Mouse (Mus musculus) CH12.LX (cell line): ENCODE measurements around the gene Pbld1. TPM values are rescaled to one million over a fixed set of nuclear protein-coding genes. Genes with fewer than 3 reads are reported as not detected.
A peak's percentile ranks its signal among the peaks of the same experiment; 100 is the strongest.

Source experiments
- DNase-seq: peaks from one replicate; pipeline ENCODE4 v3.0.0-alpha.2; 2013; ENCODE audit errors: extremely low read depth
- H3K27ac ChIP-seq: 2 replicates; pipeline ENCODE4 v1.5.1; 2012; ENCODE audit warnings: low read depth, mild to moderate bottlenecking, control low read depth, moderate library complexity; ENCODE audit not compliant: insufficient read depth
- H3K27me3 ChIP-seq: replicated peaks from 2 replicates; pipeline ENCODE3; 2012; ENCODE audit warnings: inconsistent platforms
- H3K36me3 ChIP-seq, 2 experiments: replicated peaks in 1 of 2; 2 replicates each; pipeline versions ENCODE3 to v1.6.1; 2012; ENCODE audit warnings: inconsistent platforms in 1 of 2, low read length in 1 of 2, mild to moderate bottlenecking in 1 of 2, mixed read lengths in 1 of 2, moderate library complexity in 1 of 2; ENCODE audit not compliant: control insufficient read depth in 1 of 2, insufficient read depth in 1 of 2
- H3K4me1 ChIP-seq, 2 experiments: 2 replicates each; pipeline ENCODE4 v1.6.1; 2012; ENCODE audit warnings: inconsistent platforms in 1 of 2, moderate library complexity in 1 of 2; ENCODE audit not compliant: insufficient read depth in 2 of 2, control insufficient read depth in 1 of 2
- H3K4me2 ChIP-seq: 2 replicates; pipeline ENCODE4 v1.6.1; 2012; ENCODE audit warnings: low read depth, mild to moderate bottlenecking, control low read depth; ENCODE audit not compliant: poor library complexity, insufficient read depth, severe bottlenecking
- H3K4me3 ChIP-seq, 3 experiments: fragments of 150-350 bp in 1 of 3; sonication (generic) in 1 of 3; replicated peaks in 1 of 3; 2 replicates each; pipeline versions ENCODE3 to v1.5.1; 2011 to 2012; ENCODE audit warnings: low read depth in 2 of 3, low read length in 2 of 3, mild to moderate bottlenecking in 2 of 3, moderate library complexity in 2 of 3, control low read depth in 1 of 3, improper control_type of control experiment in 1 of 3, inconsistent platforms in 1 of 3, mixed read lengths in 1 of 3; ENCODE audit not compliant: poor library complexity in 1 of 3
- H3K79me2 ChIP-seq: replicated peaks from 2 replicates; pipeline ENCODE4 v1.6.1; 2012; ENCODE audit warnings: mild to moderate bottlenecking, moderate library complexity; ENCODE audit not compliant: control insufficient read depth, poor library complexity, insufficient read depth, severe bottlenecking; ENCODE audit errors: extremely low read depth
- H3K9ac ChIP-seq: 2 replicates; pipeline ENCODE4 v1.6.1; 2012; ENCODE audit warnings: low read depth, mild to moderate bottlenecking, control low read depth, moderate library complexity; ENCODE audit not compliant: insufficient read depth
- H3K9me3 ChIP-seq: replicated peaks from 2 replicates; pipeline ENCODE3; 2012; ENCODE audit warnings: low read length, inconsistent platforms, mixed read lengths
- BHLHE40 ChIP-seq: IDR thresholded peaks from 2 replicates; pipeline ENCODE4 v1.6.1; 2011; ENCODE audit warnings: mild to moderate bottlenecking, low read depth, low read length, improper control_type of control experiment
- CHD2 ChIP-seq: IDR thresholded peaks from 2 replicates; pipeline ENCODE4 v1.6.1; 2011; ENCODE audit warnings: low read length, improper control_type of control experiment
- CTCF ChIP-seq, 2 experiments: IDR thresholded peaks in 1 of 2; conservative IDR thresholded peaks in 1 of 2; 2 replicates each; pipeline ENCODE4 v1.5.1; 2011 to 2012; ENCODE audit warnings: low read depth in 2 of 2, low read length in 2 of 2, improper control_type of control experiment in 1 of 2, inconsistent platforms in 1 of 2, mild to moderate bottlenecking in 1 of 2, moderate library complexity in 1 of 2
- EP300 ChIP-seq: IDR thresholded peaks from 2 replicates; pipeline ENCODE4 v1.6.1; 2011; ENCODE audit warnings: low read length, improper control_type of control experiment
- IRF4 ChIP-seq: IDR thresholded peaks from 2 replicates; pipeline ENCODE4 v1.6.1; 2014; ENCODE audit warnings: low read depth, mild to moderate bottlenecking, inconsistent platforms, low read length, improper control_type of control experiment
- JUND ChIP-seq: conservative IDR thresholded peaks from 2 replicates; pipeline ENCODE4 v1.6.1; 2011; ENCODE audit warnings: low read depth, low read length, improper control_type of control experiment
- MAFK ChIP-seq: IDR thresholded peaks from 2 replicates; pipeline ENCODE4 v1.6.1; 2011; ENCODE audit warnings: low read length, improper control_type of control experiment; ENCODE audit not compliant: insufficient replicate concordance
- MAX ChIP-seq: IDR thresholded peaks from 2 replicates; pipeline ENCODE4 v1.6.1; 2011; ENCODE audit warnings: low read length, improper control_type of control experiment
- MEF2A ChIP-seq: IDR thresholded peaks from 2 replicates; pipeline ENCODE4 v1.6.1; 2014; ENCODE audit warnings: low read depth, mild to moderate bottlenecking, inconsistent platforms, low read length, improper control_type of control experiment, borderline replicate concordance
- MXI1 ChIP-seq: IDR thresholded peaks from 2 replicates; pipeline ENCODE4 v1.6.1; 2011; ENCODE audit warnings: mild to moderate bottlenecking, low read depth, low read length, improper control_type of control experiment
- PAX5 ChIP-seq: IDR thresholded peaks from 2 replicates; pipeline ENCODE4 v1.6.1; 2012; ENCODE audit warnings: low read length, inconsistent platforms, mixed read lengths
- POLR2AphosphoS2 ChIP-seq: IDR thresholded peaks from 2 replicates; pipeline ENCODE4 v1.6.1; 2011; ENCODE audit warnings: low read depth, low read length, improper control_type of control experiment
- SIN3A ChIP-seq: IDR thresholded peaks from 2 replicates; pipeline ENCODE4 v1.6.1; 2012; ENCODE audit warnings: low read length, improper control_type of control experiment, inconsistent platforms
- TBP ChIP-seq: conservative IDR thresholded peaks from 2 replicates; pipeline ENCODE4 v1.6.1; 2011; ENCODE audit warnings: low read depth, low read length, improper control_type of control experiment
- USF2 ChIP-seq: conservative IDR thresholded peaks from 2 replicates; pipeline ENCODE4 v1.6.1; 2011; ENCODE audit warnings: low read depth, low read length, improper control_type of control experiment
- ZMIZ1 ChIP-seq: IDR thresholded peaks from 2 replicates; pipeline ENCODE4 v1.6.1; 2012; ENCODE audit warnings: low read depth, mild to moderate bottlenecking, inconsistent platforms, low read length, improper control_type of control experiment
- dilution Hi-C: fragments of 300-500 bp; cut with MboI; formaldehyde crosslinking; loops from 2 replicates; pipeline ENCODE4 v1.14.3; 2020; ENCODE audit warnings: low sequenced_read_pairs; ENCODE audit not compliant: extremely low pct_unique_long_range_greater_than_20kb, extremely low pct_ligation_motif_present
- in situ Hi-C: fragments of 300-500 bp; cut with MboI; formaldehyde crosslinking; loops from 3 replicates; pipeline ENCODE4 v1.14.3; 2019; ENCODE audit warnings: low sequenced_read_pairs, low pct_ligation_motif_present, low pct_unique_long_range_greater_than_20kb, mixed read lengths
- polyA plus RNA-seq: library from polyadenylated mRNA; unstranded; fragments of >175 nt; gene quantifications from 2 replicates; pipeline ENCODE4 v1.2.1, GENCODE M21; 2012; ENCODE audit warnings: low read depth; ENCODE audit not compliant: insufficient read length
- total RNA-seq, 2 experiments: library from RNA; depleted of rRNA; stranded (reverse); fragments of 300-350 nt in 1 of 2; fragments of >200 nt in 1 of 2; gene quantifications; 2 replicates each; pipeline ENCODE4 v1.2.3; 2012 to 2014

Gene Pbld1
- total and polyA plus RNA-seq, 3 experiments, result 0.04 to 0.49 TPM; not detected in 1

GRCm38 (mm10) chr10:63047751-63048150 is 12.2 kb upstream of the Pbld1 start:
- Histone ChIP-seq H3K4me2 (no peak overlapping the region), H3K4me1 (peaks cover 4 to 21% of the 10 kb centered on the region in 2 experiments; a peak in 3 of 4 replicates), H3K27ac (no peak overlapping the region), H3K9ac (no peak overlapping the region), H3K36me3 (no peaks in the 10 kb centered on the region), H3K79me2 (no peaks in the 10 kb centered on the region), H3K9me3 (no peaks in the 10 kb centered on the region), H3K4me3 (no peak overlapping the region), H3K27me3 (no peaks in the 10 kb centered on the region)
- peak; percentile 50 for DNase-seq
- in situ Hi-C loops (no loop called here), dilution Hi-C loops (no loop called here)
- TF ChIP-seq CTCF (conservative IDR thresholded peaks at IDR 0.05 in 1 of 2, IDR thresholded peaks at IDR 0.05 in 1 of 2; ENCODE audit: low read depth in 2 of 2, low read length in 2 of 2) (no peak), EP300 (0 out of 2 replicates have a peak, but pooled peaks have one; percentile 29), JUND (no peak), MXI1 (no peak), POLR2AphosphoS2 (no peak), MAFK (no peak), PAX5 (no peak), USF2 (no peak), BHLHE40 (peak; percentile 27; the same call in 1 of the 2 replicates), IRF4 (peak; percentile 34; the same call in 1 of the 2 replicates), MEF2A (peak; percentile 41; the same call in 1 of the 2 replicates), CHD2 (no peak), SIN3A (no peak)

GRCm38 (mm10) chr10:63049106-63049505 is 10.9 kb upstream of the Pbld1 start:
- Histone ChIP-seq H3K4me1 (peaks cover 9 to 29% of the 10 kb centered on the region in 2 experiments; a peak in 3 of 4 replicates), H3K4me2 (no peak overlapping the region), H3K36me3 (no peaks in the 10 kb centered on the region), H3K4me3 (no peak overlapping the region), H3K27me3 (no peaks in the 10 kb centered on the region), H3K27ac (no peak overlapping the region), H3K9ac (no peak overlapping the region), H3K79me2 (no peaks in the 10 kb centered on the region), H3K9me3 (no peaks in the 10 kb centered on the region)
- DNase-seq, result no peak
- dilution Hi-C loops (no loop called here), in situ Hi-C loops (no loop called here)
- TF ChIP-seq ZMIZ1, result no peak
- no peak for TF ChIP-seq MAX
- TF ChIP-seq TBP, result no peak
- no peak for TF ChIP-seq MXI1
